Mouse (Mus musculus): ENCODE measurements around the gene H2-M10.5. TPM values are rescaled to one million over a fixed set of nuclear protein-coding genes. Genes with fewer than 3 reads are reported as not detected.

H2-M10.5 gene
- not detected in 2 replicates for polyA plus RNA-seq (2012; rRNA removed; ENCODE audit: low replicate concordance)

DNA sequence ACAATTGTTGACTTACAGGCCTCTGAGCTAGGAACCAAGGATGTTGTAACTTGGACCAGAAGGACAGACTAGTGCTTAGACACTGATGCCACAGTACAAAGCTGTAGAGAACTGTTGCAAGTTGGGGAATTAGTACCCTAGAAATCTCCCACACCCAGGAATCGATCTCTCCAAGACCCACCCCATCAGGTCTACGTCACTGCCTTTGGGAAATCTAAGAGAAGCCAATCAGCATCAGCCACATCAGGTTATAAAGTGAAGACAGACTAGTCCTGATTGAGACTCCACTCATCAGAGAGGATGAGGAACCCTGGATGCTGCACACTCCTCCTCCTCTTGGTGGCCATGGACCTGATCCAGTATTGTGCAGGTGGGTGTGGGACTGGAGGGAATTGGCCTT lies at the start of gene H2-M10.5:
TSS of gene H2-M10.5 (plus strand) at position 301 of the 400 bp plus-strand sequence.

GRCm38 (mm10) chr17:36811871-36812270 lies 39.2 kb downstream of the H2-M10.5 start, which contains the start of gene H2-M10.6:
TSS of gene H2-M10.6 (plus strand) at chr17:36812171.

Other genes starting within 250 kb of the H2-M10.5 start
- gene H2-M11, start 225.8 kb upstream of the H2-M10.5 start, polyA plus RNA-seq (2012; rRNA removed; ENCODE audit: low replicate concordance): not detected in 2 replicates
- gene H2-M9, start 130.2 kb upstream of the H2-M10.5 start, polyA plus RNA-seq (2012; rRNA removed; ENCODE audit: low replicate concordance): 0.09 TPM in 1 of 2 replicates, not detected in the other
- gene H2-M1, start 100.7 kb upstream of the H2-M10.5 start, polyA plus RNA-seq (2012; rRNA removed; ENCODE audit: low replicate concordance): not detected in 2 replicates
- not detected in 2 replicates for gene H2-M10.6, start 39.3 kb downstream of the H2-M10.5 start, polyA plus RNA-seq (2012; rRNA removed; ENCODE audit: low replicate concordance)
- gene Trim26, start 64.2 kb downstream of the H2-M10.5 start, polyA plus RNA-seq (2012; rRNA removed; ENCODE audit: low replicate concordance): 26.0 and 26.5 TPM in 2 replicates
- 7.4 and 33.1 TPM in 2 replicates for gene Trim15, start 94.3 kb downstream of the H2-M10.5 start, polyA plus RNA-seq (2012; rRNA removed; ENCODE audit: low replicate concordance)
- 0.05 TPM in 1 of 2 replicates, not detected in the other for gene Trim10, start 96.7 kb downstream of the H2-M10.5 start, polyA plus RNA-seq (2012; rRNA removed; ENCODE audit: low replicate concordance)
- 15.0 and 31.3 TPM in 2 replicates for gene Trim40, start 117.2 kb downstream of the H2-M10.5 start, polyA plus RNA-seq (2012; rRNA removed; ENCODE audit: low replicate concordance)
- 26.5 and 31.2 TPM in 2 replicates for gene Trim31, start 125.2 kb downstream of the H2-M10.5 start, polyA plus RNA-seq (2012; rRNA removed; ENCODE audit: low replicate concordance)
- gene Rnf39, start 170.0 kb downstream of the H2-M10.5 start, polyA plus RNA-seq (2012; rRNA removed; ENCODE audit: low replicate concordance): 4.6 and 6.2 TPM in 2 replicates
- 21.9 and 27.9 TPM in 2 replicates for gene Ppp1r11, start 178.8 kb downstream of the H2-M10.5 start, polyA plus RNA-seq (2012; rRNA removed; ENCODE audit: low replicate concordance)
- 16.1 and 17.6 TPM in 2 replicates for gene Znrd1, start 185.6 kb downstream of the H2-M10.5 start, polyA plus RNA-seq (2012; rRNA removed; ENCODE audit: low replicate concordance)
- gene Znrd1as, start 185.7 kb downstream of the H2-M10.5 start, polyA plus RNA-seq (2012; rRNA removed; ENCODE audit: low replicate concordance): 0.25 and 0.28 TPM in 2 replicates
- not detected in 2 replicates for gene 2410137M14Rik, start 208.3 kb downstream of the H2-M10.5 start, polyA plus RNA-seq (2012; rRNA removed; ENCODE audit: low replicate concordance)
- gene H2-M5, start 216.6 kb downstream of the H2-M10.5 start, polyA plus RNA-seq (2012; rRNA removed; ENCODE audit: low replicate concordance): 0.19 TPM in 1 of 2 replicates, not detected in the other
- 0.64 and 1.1 TPM in 2 replicates for gene Zfp57, start 228.3 kb downstream of the H2-M10.5 start, polyA plus RNA-seq (2012; rRNA removed; ENCODE audit: low replicate concordance)

Measured in duodenum, adult 2 months (tissue).